Mouse (Mus musculus) R1 (cell line): ENCODE results near the gene Tbc1d22b.

Experiments
- DNase-seq: peaks from one replicate; pipeline ENCODE4 v3.0.0-alpha.2; 2018; ENCODE audit warnings: low read depth, low spot score

Tbc1d22b gene

DNA sequence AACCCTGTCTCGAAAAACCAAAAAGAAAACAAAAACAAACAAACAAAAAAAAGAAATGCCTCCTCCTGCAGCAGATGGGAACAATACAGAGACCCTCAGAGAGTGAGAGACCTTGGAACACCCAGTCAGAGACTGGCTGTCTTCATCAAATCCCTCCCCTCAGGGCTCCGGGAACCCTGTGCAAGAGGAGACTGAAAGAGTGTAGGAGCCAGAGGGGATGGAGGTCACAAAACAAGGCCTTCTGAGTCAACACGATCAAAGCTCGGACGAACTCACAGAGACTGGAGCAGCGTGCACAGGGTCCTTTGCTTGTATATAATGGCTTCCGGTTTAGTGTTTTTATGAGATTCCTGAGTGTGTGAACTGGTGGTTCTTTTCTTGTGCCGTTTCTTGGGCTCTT is 9.2 kb upstream of the Tbc1d22b start:
- DNase-seq = no peak

DNA sequence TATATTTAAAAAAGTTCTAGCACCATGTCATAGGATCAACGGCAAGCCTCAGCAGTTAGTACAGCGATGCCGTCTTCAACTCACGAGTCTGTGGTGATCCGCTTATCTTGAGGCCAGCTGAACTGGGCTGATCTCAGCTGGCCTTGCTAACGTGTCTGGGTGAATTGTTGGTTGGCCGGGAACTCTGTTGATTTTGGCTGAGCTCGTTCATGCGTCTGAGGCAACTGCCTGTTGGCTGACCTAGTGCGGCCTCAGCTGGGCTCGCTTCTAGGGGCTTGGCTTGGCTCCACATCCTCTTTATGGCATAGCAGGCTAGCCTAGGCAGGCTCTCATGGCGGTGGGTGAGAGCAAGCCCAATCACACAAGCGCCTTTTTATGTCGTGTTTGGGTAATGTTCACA is 8.2 kb upstream of the Tbc1d22b start:
- DNase-seq = no peak

DNA sequence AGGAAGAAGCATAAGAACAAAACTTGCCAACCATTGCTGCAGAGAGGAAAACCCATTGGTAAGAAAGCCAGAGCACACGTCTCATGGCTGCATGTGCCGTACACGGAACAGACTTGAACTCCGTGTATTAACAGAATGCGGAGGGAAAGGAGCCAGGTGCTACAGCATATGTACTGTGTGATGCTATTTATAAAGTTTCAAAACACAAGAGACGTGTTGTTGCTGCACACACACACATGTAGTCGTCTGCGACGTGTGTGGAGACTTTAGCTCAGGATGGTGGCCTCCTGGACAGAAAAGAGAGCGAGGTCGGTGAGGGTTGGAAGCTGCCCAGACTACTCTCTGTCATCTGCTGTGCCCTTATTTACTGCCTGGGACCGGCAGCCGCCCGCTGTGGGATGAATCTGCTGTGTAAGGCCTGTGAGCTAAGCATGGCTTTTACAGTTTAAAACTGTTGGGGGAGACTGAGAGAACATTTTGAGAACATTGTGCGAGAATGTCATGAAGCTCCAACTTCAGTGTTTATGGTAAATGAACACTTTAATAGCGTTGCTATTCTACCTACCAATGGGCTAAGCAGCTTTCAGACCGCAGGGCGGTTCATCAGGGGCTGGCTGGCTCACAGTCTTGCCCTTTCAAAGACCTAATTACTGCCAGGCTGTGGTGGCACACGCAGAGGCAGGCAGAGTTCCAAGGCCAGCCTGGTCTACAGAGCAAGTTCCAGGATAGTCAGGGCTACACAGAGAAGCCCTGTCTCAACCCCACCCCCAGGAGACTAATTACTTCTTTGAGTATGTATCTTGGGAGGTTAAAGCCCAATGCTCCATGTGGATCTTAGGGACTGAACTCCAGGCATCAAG is 6.5 kb upstream of the Tbc1d22b start:
- DNase-seq = no peak

DNA sequence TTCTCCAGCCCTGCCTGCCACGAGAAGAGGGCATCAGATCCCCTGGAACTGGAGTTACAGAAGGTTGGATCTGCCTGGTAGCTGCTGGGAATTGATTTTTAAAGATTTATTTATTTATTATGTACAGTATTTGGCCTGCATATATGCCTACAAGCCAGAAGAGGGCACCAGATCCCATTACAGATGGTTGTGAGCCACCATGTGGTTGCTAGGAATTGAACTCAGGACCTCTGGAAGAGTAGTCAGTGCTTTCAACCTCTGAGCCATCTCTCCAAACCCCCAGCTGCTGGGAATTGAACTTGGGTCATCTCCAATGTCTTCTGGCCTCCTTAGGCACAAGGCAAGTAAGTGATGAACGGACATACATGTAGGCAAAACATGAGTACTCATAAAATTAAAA is 5.5 kb upstream of the Tbc1d22b start:
- DNase-seq = no peak

DNA sequence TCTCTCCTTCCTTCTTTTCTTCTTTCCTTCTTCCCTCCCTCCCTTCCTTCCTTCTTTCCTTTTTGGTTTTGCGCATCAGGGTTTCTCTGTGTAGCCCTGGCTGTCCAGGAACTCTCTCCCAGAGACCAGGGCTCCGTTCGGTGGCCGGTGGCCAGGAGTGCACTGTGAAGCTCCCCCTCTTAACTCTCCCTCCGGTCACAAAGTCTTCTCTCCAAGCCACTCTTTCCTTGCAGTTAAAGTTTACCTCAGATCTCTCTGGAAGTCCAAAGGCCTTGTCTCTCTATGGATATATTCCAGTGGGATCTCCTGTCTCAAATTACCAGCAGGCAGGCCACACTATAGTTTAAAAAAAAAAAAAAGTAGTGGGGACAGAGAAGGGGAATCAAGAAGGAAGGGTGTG is 4.3 kb upstream of the Tbc1d22b start:
- no peak for DNase-seq

DNA sequence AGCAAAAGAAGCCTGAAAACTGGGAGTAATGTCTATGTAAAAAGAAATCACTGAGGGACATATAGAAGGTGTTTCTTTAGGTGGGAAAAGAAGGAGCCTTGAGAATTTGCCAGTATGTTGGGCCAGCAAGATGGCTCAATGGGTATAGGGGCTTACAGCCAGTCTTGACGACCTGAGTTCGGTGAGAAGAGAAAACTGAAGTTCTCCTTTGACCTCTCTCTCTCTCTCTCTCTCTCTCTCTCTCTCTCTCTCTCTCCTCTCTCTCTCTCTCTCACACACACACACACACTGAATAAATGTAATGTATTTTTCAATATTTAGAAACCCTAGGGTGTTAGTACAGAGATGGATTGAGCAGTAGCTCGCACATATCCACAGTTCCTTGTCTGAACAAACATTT is 1.1 kb upstream of the Tbc1d22b start:
- DNase-seq = no peak

DNA sequence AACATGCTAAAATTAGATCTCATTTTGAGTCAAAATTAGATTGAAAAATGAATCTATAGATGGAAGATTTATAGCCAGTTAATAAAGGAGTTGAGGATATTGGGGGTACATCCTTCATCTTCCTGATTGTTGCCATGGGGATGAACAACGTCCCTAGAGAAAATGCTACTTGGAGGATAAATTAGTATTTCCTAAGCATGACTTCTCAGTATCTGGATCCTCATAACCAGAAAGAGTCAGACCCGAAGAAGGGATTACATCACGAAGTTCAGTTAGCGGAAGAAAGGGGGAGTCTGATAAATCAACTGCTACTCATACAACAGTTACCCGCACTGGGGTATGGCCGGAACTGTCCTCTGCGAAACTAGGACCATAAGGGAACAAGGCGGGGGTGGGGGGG is 591 bp upstream of the Tbc1d22b start:
- DNase-seq = no peak

DNA sequence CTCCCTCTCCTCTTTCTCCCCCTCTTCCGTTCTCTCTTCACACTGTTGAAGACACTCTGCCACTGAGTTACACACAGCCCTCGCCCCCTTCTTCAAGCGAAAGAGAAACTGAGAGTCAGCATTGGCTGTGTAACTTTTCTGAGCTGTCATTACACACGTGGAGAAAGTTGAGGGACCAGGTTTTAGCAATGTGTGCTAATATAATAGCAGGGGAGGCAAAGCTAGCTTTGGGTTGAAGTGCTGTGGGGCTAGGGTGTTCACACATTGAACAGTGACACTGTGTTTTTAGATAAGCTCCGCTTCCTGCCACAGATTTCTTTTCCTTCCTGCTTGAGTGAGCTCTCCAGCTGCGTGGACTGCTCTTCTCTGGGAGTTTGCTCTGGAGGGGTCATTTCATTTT is 1.4 kb downstream of the Tbc1d22b start:
- no peak for DNase-seq

DNA sequence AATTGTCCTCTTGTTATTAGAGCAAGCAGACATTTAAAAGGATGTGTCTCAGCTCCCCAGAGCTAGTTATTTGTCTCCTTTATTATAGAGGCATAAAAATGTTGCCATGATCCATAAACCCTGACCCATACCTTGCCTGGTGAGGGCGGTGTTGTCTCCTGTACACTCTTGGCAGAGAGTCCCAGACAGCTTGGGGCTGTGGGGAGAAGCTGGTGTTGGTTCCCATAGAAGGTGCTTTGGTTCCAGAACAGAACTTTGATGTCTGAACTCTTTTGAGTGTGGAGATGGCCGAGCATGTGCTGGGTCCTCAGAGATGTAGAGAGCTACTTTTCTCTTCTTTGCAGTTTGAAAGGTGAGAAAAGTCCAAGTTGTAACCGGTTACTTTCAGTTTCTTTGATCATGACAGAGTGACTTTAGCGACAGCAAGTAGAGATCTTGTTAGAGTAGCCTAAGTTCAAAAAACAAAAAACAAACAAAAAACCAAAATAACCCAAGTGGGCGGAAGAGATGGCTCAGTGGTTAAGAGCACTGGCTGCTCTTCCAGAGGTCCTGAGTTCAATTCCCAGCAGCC is 2.7 kb downstream of the Tbc1d22b start, which contains the start of gene Tmem217:
Gene Tmem217 (minus strand): TSS at position 224 of the 571 bp plus-strand sequence.
- DNase-seq = no peak

DNA sequence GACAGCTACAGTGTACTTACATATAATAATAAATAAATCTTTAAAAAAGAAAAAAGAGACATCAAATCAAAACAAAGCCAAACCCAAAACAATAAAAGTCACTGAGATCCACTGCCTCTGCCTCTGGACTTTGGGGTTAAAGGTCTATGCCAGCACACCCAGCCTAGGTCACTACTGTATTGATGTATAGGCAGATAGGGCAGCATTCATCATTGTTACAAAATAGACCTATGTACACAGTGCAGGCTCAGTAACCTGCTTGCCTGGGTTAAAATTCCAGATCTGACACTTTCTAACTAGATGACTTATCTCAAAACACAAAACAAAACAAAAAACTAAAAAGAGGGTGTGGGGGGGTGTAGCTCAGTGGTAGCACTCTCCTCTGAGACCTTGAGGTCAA is 4.6 kb downstream of the Tbc1d22b start:
- DNase-seq = no peak

DNA sequence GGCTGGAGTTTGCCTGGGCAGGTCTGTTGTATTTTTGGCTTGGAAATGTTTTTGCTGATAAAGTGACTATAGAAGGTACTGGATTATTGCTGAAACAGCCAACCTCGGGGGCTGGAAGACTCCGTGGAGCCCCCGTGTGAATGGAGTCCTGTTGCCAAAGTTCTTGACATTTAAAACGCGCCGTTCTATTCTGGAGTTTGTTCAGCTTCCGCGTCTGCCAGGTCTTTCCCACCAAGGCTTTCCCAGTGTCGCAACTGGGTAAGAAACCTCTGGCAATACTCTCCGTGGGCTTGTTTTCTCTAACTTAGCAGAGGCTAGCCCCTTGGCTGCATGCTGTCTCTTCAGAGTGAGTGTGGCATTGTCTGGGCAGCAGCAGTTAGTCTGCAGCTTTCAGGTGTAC is 6.9 kb downstream of the Tbc1d22b start:
- DNase-seq = no peak

DNA sequence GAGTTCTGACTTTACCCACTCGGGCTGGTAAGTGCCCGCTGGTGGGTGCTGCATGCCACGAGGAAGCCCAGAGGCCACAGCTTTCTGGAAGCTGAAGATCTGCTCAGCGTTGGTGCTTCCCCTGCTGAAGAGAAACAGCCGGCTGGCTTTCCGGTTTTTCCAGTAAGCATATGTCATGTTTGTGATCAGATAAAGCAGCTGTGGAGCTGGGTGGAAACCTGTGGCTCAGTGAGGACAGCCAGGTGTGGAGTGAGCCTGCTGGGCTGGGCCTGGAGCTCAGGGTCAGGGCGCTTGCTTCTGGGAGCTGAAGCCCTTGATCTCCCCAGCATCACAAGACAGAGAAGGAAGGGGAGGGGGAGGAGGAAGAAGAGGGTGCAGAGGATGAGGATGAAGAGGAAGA is 7.3 kb downstream of the Tbc1d22b start:
- DNase-seq = no peak

DNA sequence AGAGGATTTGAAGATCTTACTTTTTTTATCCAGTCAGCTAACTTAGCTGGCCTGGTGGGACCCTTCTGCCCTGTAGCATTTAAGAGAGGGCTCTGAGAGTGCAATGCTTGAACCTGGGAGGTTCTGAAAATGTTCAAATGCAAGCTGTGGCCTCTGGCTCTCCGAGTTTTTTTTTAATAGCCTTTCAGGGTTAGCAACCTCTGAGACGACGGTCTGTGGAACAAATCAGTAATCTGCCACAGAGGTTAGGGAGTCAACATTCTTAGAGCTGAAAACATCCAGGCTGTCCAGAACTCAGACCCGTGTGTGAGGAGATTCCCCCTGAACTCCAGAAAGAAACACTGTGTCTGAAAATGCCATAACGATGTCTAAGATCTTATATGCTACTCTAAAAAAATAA is 8.9 kb downstream of the Tbc1d22b start:
- DNase-seq = no peak

DNA sequence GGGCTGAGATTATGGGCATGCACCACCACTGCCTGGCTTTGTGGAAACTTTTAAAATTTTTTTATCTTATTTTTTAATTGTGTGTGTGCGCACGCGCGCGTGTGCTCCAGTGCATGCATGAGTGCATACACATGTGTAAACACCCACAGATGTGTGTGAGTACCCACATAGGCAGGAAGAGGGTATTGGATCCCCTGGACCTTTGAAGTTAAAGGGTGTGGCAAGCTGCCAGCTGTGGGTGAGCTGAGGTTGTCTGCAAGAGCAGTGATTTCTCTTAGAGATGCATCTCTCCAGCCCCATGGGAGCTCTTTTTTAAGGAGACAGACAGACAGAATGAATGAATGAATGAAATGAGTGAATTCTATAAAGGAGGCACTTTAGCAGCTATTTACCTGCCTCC is 15.9 kb downstream of the Tbc1d22b start:
- no peak for DNase-seq

DNA sequence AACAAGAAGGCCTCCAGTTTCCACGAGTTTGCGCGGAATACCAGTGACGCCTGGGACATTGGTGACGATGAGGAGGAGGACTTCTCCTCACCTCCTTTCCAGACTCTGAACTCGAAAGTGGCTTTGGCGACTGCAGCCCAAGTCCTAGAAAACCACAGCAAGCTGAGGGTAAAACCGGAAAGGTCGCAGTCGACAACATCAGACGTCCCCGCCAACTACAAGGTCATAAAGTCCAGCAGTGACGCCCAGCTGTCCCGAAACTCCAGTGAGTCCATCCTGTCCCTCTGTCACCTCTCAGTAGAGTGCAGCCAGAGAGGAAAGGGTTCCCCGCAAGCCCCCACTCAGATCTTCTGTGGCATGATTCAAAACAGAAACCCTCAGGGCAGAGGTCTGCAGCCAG is 18.9 kb downstream of the Tbc1d22b start:
- no peak for DNase-seq

DNA sequence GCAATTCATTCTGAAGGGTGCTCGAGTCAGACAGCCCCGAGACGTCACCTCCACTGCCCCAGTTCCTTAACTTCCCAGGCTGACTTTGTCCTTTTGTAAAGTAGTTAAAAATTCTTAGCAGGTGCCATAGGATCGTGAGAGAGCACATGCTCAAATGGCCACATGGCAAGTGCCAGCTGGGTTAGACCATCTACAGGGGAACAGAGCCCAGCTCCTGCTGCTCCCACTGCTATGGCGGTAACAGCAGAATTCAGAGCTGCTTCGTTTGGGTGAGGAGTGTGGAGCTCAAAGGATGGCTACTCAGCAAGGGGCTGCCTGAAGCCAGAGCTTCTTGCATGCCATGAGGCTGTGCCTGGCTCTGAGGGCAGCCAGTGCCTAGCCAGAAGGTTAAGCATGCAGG is 20.2 kb downstream of the Tbc1d22b start:
- DNase-seq = no peak

DNA sequence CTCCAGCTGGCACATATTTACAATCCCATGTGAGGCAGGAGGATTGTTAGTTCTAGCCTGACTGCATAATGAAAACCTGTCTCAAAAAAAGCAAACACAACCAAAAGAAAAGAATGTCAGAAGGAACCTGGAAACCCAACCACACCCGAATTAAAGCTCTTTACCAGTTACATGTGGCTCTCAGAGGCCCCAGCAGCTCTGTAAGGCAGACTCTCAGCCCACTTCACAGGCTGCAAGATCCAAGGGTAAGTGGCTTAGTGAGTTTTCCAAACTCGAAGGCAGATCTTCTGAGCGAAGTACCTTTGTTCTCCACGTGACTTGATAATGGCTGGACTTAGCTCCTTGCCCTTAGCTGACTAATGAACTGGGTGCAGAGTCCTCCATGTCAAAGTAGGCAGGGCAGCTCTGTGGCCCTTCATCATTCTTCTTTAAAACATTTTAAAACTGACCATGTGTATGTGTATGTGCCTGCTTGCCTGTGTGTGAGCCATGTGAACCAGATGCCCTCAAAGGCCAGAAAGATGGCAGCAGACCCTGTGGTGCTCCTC is 30.1 kb downstream of the Tbc1d22b start:
- no peak for DNase-seq

DNA sequence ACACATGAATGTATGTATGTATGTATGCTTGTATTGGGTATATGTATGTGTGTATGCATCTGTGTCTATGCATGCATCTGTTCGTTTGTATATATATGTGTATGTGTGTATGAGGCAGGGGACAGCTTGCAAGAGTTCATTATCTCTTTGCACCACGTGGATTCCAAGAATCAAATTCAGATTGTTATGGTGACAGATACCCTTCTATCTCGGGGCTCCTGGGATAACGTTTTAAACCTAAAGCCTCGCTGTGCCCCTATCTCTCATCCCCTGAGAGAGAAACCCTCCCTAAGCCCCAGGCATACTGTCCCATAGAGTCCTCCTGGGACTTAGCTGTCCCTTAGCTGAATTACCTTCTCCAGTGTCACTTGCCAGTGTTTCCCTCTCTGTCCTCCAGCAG is 34.0 kb downstream of the Tbc1d22b start:
- no peak for DNase-seq

DNA sequence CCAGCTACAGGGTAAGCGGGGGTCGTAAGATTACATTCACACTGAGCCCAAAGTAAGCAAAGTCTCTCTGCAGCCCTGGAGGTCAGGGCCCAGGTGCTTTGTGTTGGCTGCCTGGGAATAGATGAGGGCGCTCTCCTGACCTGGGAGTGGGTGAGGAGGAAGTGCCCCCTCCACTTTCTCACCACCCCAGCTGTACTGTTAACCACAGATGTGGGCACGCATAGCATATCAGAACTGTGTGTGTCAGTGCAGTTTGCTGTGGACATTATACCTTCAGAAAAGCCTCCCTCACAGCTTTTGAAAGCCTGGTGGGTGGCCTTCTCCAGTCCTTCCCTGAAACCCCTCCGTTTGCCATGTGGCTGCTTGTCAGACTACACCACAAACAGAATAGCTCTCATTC is 34.7 kb downstream of the Tbc1d22b start:
- DNase-seq = no peak

DNA sequence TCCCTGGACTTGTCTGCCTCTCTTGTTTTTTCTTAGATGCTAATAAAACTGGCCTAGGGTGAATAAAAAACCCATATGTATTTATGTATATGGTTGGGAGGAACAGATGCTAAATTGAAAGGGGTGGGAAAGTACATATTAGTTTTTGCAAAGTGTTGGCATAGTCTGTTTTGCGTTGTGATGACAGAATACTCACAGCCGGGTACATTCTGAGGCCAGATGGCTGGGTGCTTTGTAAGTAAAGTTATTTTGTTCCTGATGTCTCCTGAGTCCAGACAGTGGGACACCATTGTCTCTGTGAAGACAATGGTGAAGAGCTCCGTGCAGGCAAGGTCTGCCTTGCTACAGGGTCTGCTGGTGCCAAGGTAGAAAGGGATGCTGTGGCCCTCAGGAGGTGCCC is 35.2 kb downstream of the Tbc1d22b start:
- DNase-seq = no peak

DNA sequence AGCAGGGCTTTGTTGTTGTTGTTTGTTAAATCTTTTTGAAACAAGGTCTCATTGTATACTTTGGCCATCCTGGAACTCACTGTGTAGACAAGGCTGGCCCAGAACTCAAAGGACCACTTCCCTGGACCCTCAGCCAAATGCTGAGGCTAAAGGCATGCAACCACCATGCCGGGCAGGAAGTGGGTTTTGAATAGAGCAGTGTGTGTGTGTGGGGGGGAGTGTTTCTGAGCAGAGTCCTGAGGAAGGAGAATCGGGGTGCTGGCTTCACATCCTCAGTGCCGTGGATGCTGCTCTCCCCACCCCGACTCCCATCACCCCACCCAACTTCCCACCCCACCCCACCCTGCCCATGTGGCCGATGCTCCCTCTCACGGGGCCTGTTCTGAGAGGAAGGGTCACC is 35.9 kb downstream of the Tbc1d22b start:
- DNase-seq = no peak

DNA sequence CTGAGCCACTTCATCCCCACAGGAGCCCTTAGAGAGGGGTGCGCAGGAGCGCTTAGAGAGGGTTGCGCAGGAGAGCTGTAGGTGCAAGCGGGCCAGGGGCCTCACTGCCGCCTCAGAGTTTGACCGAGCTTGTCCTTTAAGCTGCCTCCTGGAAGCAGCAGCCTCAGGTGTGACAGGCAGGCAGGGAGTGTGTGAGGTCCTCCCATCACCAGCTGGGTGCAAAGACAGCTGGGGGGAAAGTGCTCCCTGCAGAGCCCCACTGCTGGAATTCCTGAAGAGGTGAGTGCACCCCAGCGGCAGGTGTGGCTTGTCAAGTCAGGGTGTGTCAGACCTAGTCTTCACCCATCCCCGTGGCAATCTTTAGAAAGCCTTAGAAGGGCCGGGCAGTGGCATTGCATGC is 37.3 kb downstream of the Tbc1d22b start:
- no peak for DNase-seq

DNA sequence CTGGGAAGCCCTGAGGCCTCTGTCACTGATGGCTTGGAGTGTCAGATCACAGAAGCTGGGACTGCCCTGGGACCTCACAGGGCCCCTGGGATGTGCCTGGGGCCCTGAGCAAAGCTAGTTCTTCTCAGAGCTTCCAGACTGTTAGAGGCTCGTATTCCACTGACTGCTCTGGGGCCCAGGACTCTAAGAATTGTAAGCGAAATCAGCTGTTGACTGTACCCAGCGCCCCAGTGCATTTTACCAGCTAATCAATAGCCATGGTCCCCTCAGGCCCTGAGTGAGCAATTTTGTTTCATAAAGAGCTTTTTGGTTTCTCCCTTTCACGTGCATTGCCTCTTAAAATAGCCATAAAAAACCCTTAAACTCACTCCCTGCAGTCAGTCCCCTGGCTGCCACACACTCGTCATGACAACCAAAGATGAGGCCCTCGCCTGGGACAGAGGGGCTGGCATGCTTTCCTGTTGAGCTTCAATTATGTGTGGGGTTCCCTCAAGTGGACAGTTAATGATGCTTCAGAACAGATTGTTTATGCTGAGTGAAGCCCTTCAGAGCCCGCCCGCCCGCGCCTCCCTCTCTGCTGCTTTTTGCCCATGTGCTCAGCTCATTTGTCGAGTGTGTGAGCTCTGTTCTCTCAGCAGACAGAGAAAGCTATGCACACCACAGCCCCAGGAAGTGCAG is 39.8 kb downstream of the Tbc1d22b start:
- no peak for DNase-seq
